Mouse (Mus musculus) heart, adult 2 months (tissue): ENCODE results near the gene Nup107.

Source experiments
- CTCF ChIP-seq: fragments of 200-600 bp; IDR thresholded peaks from 2 replicates; pipeline ENCODE4 v1.8.1; 2022; ENCODE audit warnings: antibody characterized with exemption, mild to moderate bottlenecking, moderate library complexity
- EP300 ChIP-seq: fragments of 200-500 bp; IDR thresholded peaks from 2 replicates; pipeline ENCODE4 v1.6.1; 2011; ENCODE audit warnings: low read depth, low read length, control low read depth; ENCODE audit not compliant: insufficient read depth
- POLR2A ChIP-seq: fragments of 200-500 bp; IDR thresholded peaks from 2 replicates; pipeline ENCODE4 v1.6.1; 2011; ENCODE audit warnings: mild to moderate bottlenecking, low read depth, low read length, control low read depth; ENCODE audit not compliant: insufficient read depth

- TF ChIP-seq POLR2A (no peak), CTCF (no peak), EP300 (no peak)
Observed at GRCm38 (mm10) chr10:117780306-117780911, 12.1 kb downstream of the Nup107 start.
